Mouse (Mus musculus) stomach, embryonic 14.5 days (tissue): Measurements from ENCODE around the gene Prkce. TPM values are rescaled to one million over a fixed set of nuclear protein-coding genes. Genes with fewer than 3 reads are reported as not detected.

Source experiments
- ATAC-seq: fragments of 200-750 bp; cut with Nextera tagmentation; 2 replicates; pipeline ENCODE4 v1.8.0; 2017; ENCODE audit warnings: low read depth, moderate TSS enrichment; ENCODE audit not compliant: insufficient number of reproducible peaks, insufficient read depth, low FRiP score
- H3K27ac ChIP-seq: fragments of 300-500 bp; sonication (generic); 2 replicates; pipeline ENCODE4 v1.5.1; 2014; ENCODE audit warnings: mild to moderate bottlenecking, low read length, moderate library complexity, mixed read lengths
- H3K27me3 ChIP-seq: fragments of 300-500 bp; sonication (generic); 2 replicates; pipeline ENCODE4 v1.6.1; 2014; ENCODE audit warnings: low read length, control low read depth, mixed read lengths; ENCODE audit not compliant: control insufficient read depth, insufficient read depth
- H3K36me3 ChIP-seq: fragments of 300-500 bp; sonication (generic); 2 replicates; pipeline ENCODE4 v1.6.1; 2014; ENCODE audit warnings: mild to moderate bottlenecking, control low read depth, low read length, moderate library complexity, mixed read lengths; ENCODE audit not compliant: control insufficient read depth, insufficient read depth
- H3K4me1 ChIP-seq: fragments of 300-500 bp; sonication (generic); 2 replicates; pipeline ENCODE4 v1.6.1; 2014; ENCODE audit warnings: low read length, control low read depth, mixed read lengths; ENCODE audit not compliant: control insufficient read depth, insufficient read depth
- H3K4me2 ChIP-seq: fragments of 300-500 bp; sonication (generic); replicated peaks from 2 replicates; pipeline ENCODE4 v1.6.1; 2014; ENCODE audit warnings: low read depth, low read length, control low read depth
- H3K4me3 ChIP-seq: fragments of 300-500 bp; sonication (generic); 2 replicates; pipeline ENCODE4 v1.5.1; 2014; ENCODE audit warnings: low read depth, low read length, control low read depth
- H3K9ac ChIP-seq: fragments of 300-500 bp; sonication (generic); replicated peaks from 2 replicates; pipeline ENCODE4 v1.6.1; 2014; ENCODE audit warnings: low read depth, mild to moderate bottlenecking, control low read depth, low read length, moderate library complexity, mixed read lengths
- H3K9me3 ChIP-seq: fragments of 300-500 bp; sonication (generic); 2 replicates; pipeline ENCODE4 v1.6.1; 2016; ENCODE audit warnings: low read depth, low read length, control low read depth; ENCODE audit not compliant: control insufficient read depth
- WGBS: fragments of 180-500 bp; shearing (Covaris S2); extraction: QIAGEN DNeasy Blood & Tissue Kit; methylation state at CpG from one replicate; pipeline ENCODE4 v1.1.7; 2014; 5-methylcytosine and 5-hydroxymethylcytosine counted together
- polyA plus RNA-seq: library from polyadenylated mRNA; unstranded; fragments of >200 nt; fragmentation: Nextera tagmentation; extraction: Ambion mirVana; gene quantifications from 2 replicates; pipeline ENCODE4 v1.2.1, GENCODE M21; 2014

Prkce gene
- polyA plus RNA-seq, 1 experiment from 2014 or later: 7.3 TPM

DNA sequence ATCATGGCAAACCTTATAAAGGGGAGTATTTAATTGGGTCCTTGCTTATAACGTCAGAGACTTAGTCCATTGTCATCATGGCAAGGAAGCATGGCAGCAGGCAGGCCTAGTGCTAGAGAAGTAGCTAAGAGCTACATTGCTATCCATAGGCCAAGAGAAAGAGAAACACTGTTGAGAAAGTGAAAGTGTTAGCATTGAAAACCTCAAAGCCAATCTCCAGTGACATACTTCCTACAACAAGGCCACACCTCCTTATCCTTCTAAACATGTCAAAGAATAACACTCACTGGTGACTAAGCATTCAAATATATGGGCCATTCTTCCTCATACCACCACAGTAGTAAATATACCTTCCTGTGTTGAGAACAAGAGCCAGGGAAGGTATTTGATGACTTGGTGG, 20.2 kb downstream of the Prkce start:
- Histone ChIP-seq H3K4me1 (peaks cover 18% of the 10 kb centered on the region; the same call in 1 of the 2 replicates), H3K4me2 (no peak overlapping the region), H3K27ac (no peak overlapping the region), H3K4me3 (no peak overlapping the region), H3K9ac (no peak overlapping the region), H3K27me3 (no peaks in the 10 kb centered on the region), H3K36me3 (no peaks in the 10 kb centered on the region), H3K9me3 (no peaks in the 10 kb centered on the region)
- 88% methylated on average over 1 of the region's 1 CpGs for WGBS
- ATAC-seq: no peak

DNA sequence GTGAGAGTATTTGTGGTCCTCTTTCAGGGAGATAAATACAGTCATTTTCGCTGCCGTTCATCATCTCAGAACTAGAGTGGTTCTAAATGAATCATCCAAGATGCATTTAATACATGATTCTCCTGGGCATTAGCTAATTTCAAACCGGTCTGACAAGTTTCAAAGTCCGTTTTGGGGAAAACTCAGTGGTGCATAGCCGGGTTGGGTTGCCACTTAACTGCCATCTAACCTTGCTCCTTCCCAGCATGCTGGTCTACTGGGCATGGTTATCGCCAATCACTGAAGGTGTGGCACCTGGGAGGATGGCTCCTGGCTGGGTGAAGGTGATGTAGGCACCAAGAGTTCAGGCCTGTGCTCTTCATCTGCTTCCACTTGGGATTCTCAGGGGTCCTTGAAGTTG, 26.4 kb downstream of the Prkce start:
- WGBS: 78% methylated on average over 6 of the region's 6 CpGs
- no peak for ATAC-seq
- no peaks in the 10 kb centered on the region for H3K9me3 ChIP-seq

DNA sequence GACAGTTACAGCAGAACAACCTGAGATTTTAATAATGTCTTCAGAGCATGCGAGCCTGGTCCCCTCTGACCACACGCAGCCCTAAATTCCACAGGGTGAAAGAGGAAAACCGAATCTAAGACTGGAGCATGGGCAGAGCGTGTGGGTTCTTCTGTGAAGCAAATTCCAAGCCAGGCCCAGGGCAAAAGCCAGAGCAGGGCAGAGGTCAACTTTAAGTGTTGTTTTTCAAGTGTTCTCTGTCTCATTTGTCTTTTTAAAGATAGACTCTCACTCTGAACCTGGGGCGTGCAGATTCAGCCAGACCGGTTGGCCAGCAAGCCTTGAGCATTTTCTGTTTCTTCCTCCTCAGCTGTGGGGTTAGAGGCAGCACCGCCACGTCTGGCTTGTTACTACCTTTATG, 27.3 kb downstream of the Prkce start:
- Histone ChIP-seq H3K4me2 (no peak overlapping the region), H3K27ac (no peak overlapping the region), H3K27me3 (no peaks in the 10 kb centered on the region), H3K36me3 (no peaks in the 10 kb centered on the region), H3K4me1 (no peaks in the 10 kb centered on the region), H3K9ac (no peak overlapping the region), H3K4me3 (no peak overlapping the region), H3K9me3 (no peaks in the 10 kb centered on the region)
- no peak for ATAC-seq
- 63% methylated on average over 8 of the region's 8 CpGs for WGBS

More for the DNA sequence above, 26.4 kb downstream of the Prkce start:
- no peak overlapping the region for H3K9ac ChIP-seq
- H3K4me2 ChIP-seq: no peak overlapping the region
- H3K4me1 ChIP-seq: no peaks in the 10 kb centered on the region
- H3K4me3 ChIP-seq: no peak overlapping the region
- no peak overlapping the region for H3K27ac ChIP-seq
- no peaks in the 10 kb centered on the region for H3K27me3 ChIP-seq
- H3K36me3 ChIP-seq: no peaks in the 10 kb centered on the region

GRCm38 (mm10) chr17:86198496-86199465, 31.2 kb downstream of the Prkce start:
- no peak overlapping the region for H3K4me2 ChIP-seq
- no peak overlapping the region for H3K9ac ChIP-seq
- H3K4me3 ChIP-seq: no peak overlapping the region
- H3K27me3 ChIP-seq: no peaks in the 10 kb centered on the region
- H3K36me3 ChIP-seq: no peaks in the 10 kb centered on the region
- WGBS: 67% methylated on average over 16 of the region's 16 CpGs
- H3K4me1 ChIP-seq: peaks cover 2% of the 10 kb centered on the region; the same call in 1 of the 2 replicates
- no peaks in the 10 kb centered on the region for H3K9me3 ChIP-seq
- H3K27ac ChIP-seq: no peak overlapping the region
- ATAC-seq: no peak

DNA sequence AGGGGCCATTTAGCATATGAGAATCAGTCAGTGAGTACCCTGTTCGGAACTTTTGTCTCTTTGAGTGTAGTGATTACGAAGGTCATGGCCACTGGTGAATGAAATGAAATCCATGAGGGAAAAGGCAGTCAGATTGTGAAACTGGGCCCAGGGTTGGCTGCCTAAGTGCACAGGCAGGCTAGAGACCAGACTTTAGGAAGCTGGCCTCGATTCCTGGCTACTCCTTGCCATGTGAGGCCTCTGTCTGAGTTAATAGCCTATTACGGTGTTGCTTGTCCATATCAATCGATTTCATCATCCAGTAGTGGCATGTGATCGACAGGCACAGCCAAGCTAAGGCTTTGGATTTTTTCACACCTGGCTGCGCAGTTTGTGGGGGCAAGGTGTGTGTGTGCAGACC, 34.4 kb downstream of the Prkce start:
- peaks cover 7% of the 10 kb centered on the region; the same call in 1 of the 2 replicates for H3K4me1 ChIP-seq
- H3K27ac ChIP-seq: no peak overlapping the region
- no peaks in the 10 kb centered on the region for H3K9me3 ChIP-seq
- no peak overlapping the region for H3K9ac ChIP-seq
- no peak overlapping the region for H3K4me2 ChIP-seq
- WGBS: 91% methylated on average over 7 of the region's 7 CpGs
- H3K27me3 ChIP-seq: no peaks in the 10 kb centered on the region
- no peak for ATAC-seq
- no peaks in the 10 kb centered on the region for H3K36me3 ChIP-seq
- H3K4me3 ChIP-seq: no peak overlapping the region

GRCm38 (mm10) chr17:86202972-86203371, 35.4 kb downstream of the Prkce start:
- 94% methylated on average over 6 of the region's 6 CpGs for WGBS
- ATAC-seq: no peak
- no peaks in the 10 kb centered on the region for H3K36me3 ChIP-seq

GRCm38 (mm10) chr17:86203531-86204450, 36.2 kb downstream of the Prkce start:
- Histone ChIP-seq H3K4me1 (peaks cover 7% of the 10 kb centered on the region; the same call in 1 of the 2 replicates), H3K27ac (no peak overlapping the region), H3K27me3 (no peaks in the 10 kb centered on the region), H3K4me2 (no peak overlapping the region), H3K9ac (no peak overlapping the region), H3K36me3 (no peaks in the 10 kb centered on the region), H3K9me3 (no peaks in the 10 kb centered on the region), H3K4me3 (no peak overlapping the region)
- ATAC-seq: no peak
- 71% methylated on average over 20 of the region's 20 CpGs for WGBS

More at GRCm38 (mm10) chr17:86202972-86203371, 35.4 kb downstream of the Prkce start:
- H3K27ac ChIP-seq: no peak overlapping the region
- no peaks in the 10 kb centered on the region for H3K27me3 ChIP-seq
- peaks cover 7% of the 10 kb centered on the region; the same call in 1 of the 2 replicates for H3K4me1 ChIP-seq
- no peak overlapping the region for H3K4me3 ChIP-seq
- H3K9me3 ChIP-seq: no peaks in the 10 kb centered on the region
- H3K4me2 ChIP-seq: no peak overlapping the region
- H3K9ac ChIP-seq: no peak overlapping the region

DNA sequence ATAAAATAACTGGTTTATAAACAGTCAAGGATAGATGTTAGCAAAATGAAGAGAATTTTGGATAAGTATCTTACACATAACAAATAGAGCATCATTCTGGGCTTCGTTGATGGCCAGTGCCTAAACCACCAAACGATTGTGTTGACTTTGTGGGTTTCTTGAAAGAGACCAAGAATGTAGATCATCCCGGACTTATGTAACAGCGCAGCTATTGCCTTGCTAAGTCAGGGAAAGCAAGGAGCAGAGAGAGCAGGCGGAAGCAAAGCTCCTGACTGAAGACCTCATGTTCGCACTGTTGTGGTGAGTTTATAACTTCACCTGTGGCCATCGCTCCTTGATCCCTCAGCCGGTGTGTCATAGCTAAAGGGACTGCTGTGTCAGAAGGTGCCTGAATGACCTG, 38.7 kb downstream of the Prkce start:
- no peaks in the 10 kb centered on the region for H3K9me3 ChIP-seq
- no peak for ATAC-seq
- H3K36me3 ChIP-seq: no peaks in the 10 kb centered on the region
- 89% methylated on average over 8 of the region's 8 CpGs for WGBS
- H3K4me3 ChIP-seq: no peak overlapping the region
- H3K27ac ChIP-seq: no peak overlapping the region
- H3K27me3 ChIP-seq: no peaks in the 10 kb centered on the region
- H3K9ac ChIP-seq: no peak overlapping the region
- H3K4me1 ChIP-seq: peaks cover 7% of the 10 kb centered on the region; the same call in 1 of the 2 replicates
- H3K4me2 ChIP-seq: no peak overlapping the region
